Mouse (Mus musculus) stomach, embryonic 16.5 days (tissue): ENCODE data around the gene Dnajb8. TPM values are rescaled to one million over a fixed set of nuclear protein-coding genes. Genes with fewer than 3 reads are reported as not detected.

Experiments used
- ATAC-seq: fragments of 200-750 bp; cut with Nextera tagmentation; 2 replicates; pipeline ENCODE4 v1.8.0; 2017; ENCODE audit warnings: moderate number of reproducible peaks, moderate TSS enrichment; ENCODE audit not compliant: insufficient read depth, low FRiP score
- H3K27ac ChIP-seq: fragments of 300-500 bp; sonication (generic); 2 replicates; pipeline ENCODE4 v1.5.1; 2014; ENCODE audit warnings: low read length
- H3K27me3 ChIP-seq: fragments of 300-500 bp; sonication (generic); 2 replicates; pipeline ENCODE4 v1.6.1; 2014; ENCODE audit warnings: low read length, control low read depth, mixed read lengths; ENCODE audit not compliant: control insufficient read depth, insufficient read depth
- H3K36me3 ChIP-seq: fragments of 300-500 bp; sonication (generic); 2 replicates; pipeline ENCODE4 v1.6.1; 2014; ENCODE audit warnings: low read length; ENCODE audit not compliant: control insufficient read depth, insufficient read depth
- H3K4me1 ChIP-seq: fragments of 300-500 bp; sonication (generic); 2 replicates; pipeline ENCODE4 v1.6.1; 2014; ENCODE audit warnings: low read length, control low read depth, mixed read lengths; ENCODE audit not compliant: control insufficient read depth, insufficient read depth
- H3K4me2 ChIP-seq: fragments of 300-500 bp; sonication (generic); 2 replicates; pipeline ENCODE4 v1.6.1; 2014; ENCODE audit warnings: low read depth, low read length, mixed read lengths
- H3K4me3 ChIP-seq: fragments of 300-500 bp; sonication (generic); replicated peaks from 2 replicates; pipeline ENCODE4 v1.5.1; 2014; ENCODE audit warnings: mild to moderate bottlenecking, low read length
- H3K9ac ChIP-seq: fragments of 300-500 bp; sonication (generic); 2 replicates; pipeline ENCODE4 v1.6.1; 2014; ENCODE audit warnings: low read length
- H3K9me3 ChIP-seq: fragments of 300-500 bp; sonication (generic); replicated peaks from 2 replicates; pipeline ENCODE4 v1.6.1; 2016; ENCODE audit warnings: low read length, control low read depth; ENCODE audit not compliant: control insufficient read depth
- WGBS: fragments of 180-500 bp; shearing (Covaris S2); extraction: QIAGEN DNeasy Blood & Tissue Kit; methylation state at CpG from one replicate; pipeline ENCODE4 v1.1.7; 2014; 5-methylcytosine and 5-hydroxymethylcytosine counted together
- polyA plus RNA-seq: library from polyadenylated mRNA; unstranded; fragments of >200 nt; fragmentation: Nextera tagmentation; extraction: Ambion mirVana; gene quantifications from 2 replicates; pipeline ENCODE4 v1.2.1, GENCODE M21; 2015

Dnajb8 gene
- polyA plus RNA-seq, 1 experiment from 2014 or later, result not detected

- Histone ChIP-seq H3K9ac (no peak overlapping the region), H3K27ac (no peak overlapping the region), H3K9me3 (no peaks in the 10 kb centered on the region), H3K36me3 (no peaks in the 10 kb centered on the region), H3K4me1 (peaks cover 11% of the 10 kb centered on the region; the same call in 1 of the 2 replicates), H3K4me3 (no peak overlapping the region), H3K4me2 (no peak overlapping the region), H3K27me3 (peaks cover 73% of the 10 kb centered on the region)
- WGBS, result 15% methylated on average over 25 of the region's 25 CpGs
- no peak for ATAC-seq
These were observed 17.3 kb upstream of the Dnajb8 start for GRCm38 (mm10) chr6:88204531-88205385.

GRCm38 (mm10) chr6:88205386-88205700 is 16.7 kb upstream of the Dnajb8 start:
- Histone ChIP-seq H3K36me3 (no peaks in the 10 kb centered on the region), H3K27ac (no peak overlapping the region), H3K9me3 (no peaks in the 10 kb centered on the region), H3K9ac (no peak overlapping the region), H3K4me3 (no peak overlapping the region), H3K4me2 (no peak overlapping the region), H3K4me1 (peaks cover 11% of the 10 kb centered on the region; the same call in 1 of the 2 replicates), H3K27me3 (peaks cover 67% of the 10 kb centered on the region)
- ATAC-seq, result no peak
- WGBS, result 32% methylated on average over 7 of the region's 7 CpGs

DNA sequence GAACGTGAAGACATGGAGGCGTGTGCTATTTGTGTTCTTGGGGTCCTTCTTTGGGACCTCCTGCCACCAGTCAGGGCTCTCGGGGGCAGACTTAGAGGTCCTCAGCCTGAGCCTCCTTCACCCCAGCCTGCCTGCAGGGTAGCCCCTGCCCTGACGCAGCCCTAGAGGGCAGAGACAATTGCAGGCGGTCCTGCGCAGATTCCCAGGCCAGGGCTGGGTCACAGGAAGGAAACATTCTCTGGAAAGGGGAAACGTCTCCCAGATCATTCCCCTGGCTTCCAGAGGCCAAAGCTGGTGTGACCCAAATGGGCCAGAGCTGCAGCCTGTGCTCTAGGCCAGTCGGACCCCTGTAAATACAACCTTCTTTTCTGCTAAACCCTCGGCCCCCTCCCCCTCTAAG is 16.1 kb upstream of the Dnajb8 start:
- H3K9me3 ChIP-seq, result no peaks in the 10 kb centered on the region
- H3K4me3 ChIP-seq, result no peak overlapping the region
- ATAC-seq, result no peak
- peaks cover 11% of the 10 kb centered on the region; the same call in 1 of the 2 replicates for H3K4me1 ChIP-seq
- H3K27me3 ChIP-seq, result peaks cover 61% of the 10 kb centered on the region
- WGBS, result 30% methylated on average over 9 of the region's 9 CpGs
- H3K4me2 ChIP-seq, result no peak overlapping the region
- no peak overlapping the region for H3K9ac ChIP-seq
- H3K36me3 ChIP-seq, result no peaks in the 10 kb centered on the region
- H3K27ac ChIP-seq, result no peak overlapping the region

GRCm38 (mm10) chr6:88206566-88206965 is 15.5 kb upstream of the Dnajb8 start:
- Histone ChIP-seq H3K9me3 (no peaks in the 10 kb centered on the region), H3K4me2 (no peak overlapping the region), H3K4me3 (no peak overlapping the region), H3K9ac (no peak overlapping the region), H3K27me3 (peaks cover 55% of the 10 kb centered on the region), H3K27ac (no peak overlapping the region), H3K36me3 (no peaks in the 10 kb centered on the region), H3K4me1 (peaks cover 11% of the 10 kb centered on the region; the same call in 1 of the 2 replicates)
- WGBS, result 48% methylated on average over 7 of the region's 7 CpGs
- no peak for ATAC-seq

DNA sequence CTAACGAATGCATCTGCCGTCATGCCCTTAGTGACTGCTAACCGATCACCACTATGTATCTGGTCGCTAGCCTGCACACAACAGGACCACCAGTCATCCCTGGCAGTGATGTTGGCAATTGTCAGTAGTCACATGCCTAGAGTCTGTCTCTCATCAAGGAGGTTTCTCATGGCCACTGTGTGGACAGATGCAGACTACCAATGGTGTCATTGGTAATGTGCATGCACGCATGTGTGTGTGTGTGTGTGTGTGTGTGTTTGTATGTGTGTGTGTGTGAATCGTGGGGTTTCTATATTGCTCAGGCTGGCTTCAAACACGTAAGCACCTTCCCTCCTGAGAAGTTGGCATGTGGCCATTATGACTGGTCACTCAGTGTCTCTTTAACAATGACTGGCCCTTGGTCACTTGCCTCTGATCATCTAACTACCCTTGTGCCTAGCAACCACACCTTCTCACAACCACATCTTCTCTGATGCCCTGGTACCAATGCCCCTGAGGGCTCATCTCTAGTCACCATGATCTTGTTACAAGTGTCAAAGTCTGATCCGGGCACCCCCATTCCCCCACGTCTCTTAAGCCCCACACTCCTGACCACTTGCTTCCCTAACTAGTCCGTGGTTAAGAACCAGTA is 14.6 kb upstream of the Dnajb8 start:
- peaks cover 45% of the 10 kb centered on the region for H3K27me3 ChIP-seq
- no peak overlapping the region for H3K4me3 ChIP-seq
- no peak overlapping the region for H3K4me2 ChIP-seq
- WGBS, result 87% methylated on average over 10 of the region's 10 CpGs
- ATAC-seq, result no peak
- peaks cover 11% of the 10 kb centered on the region; the same call in 1 of the 2 replicates for H3K4me1 ChIP-seq
- H3K36me3 ChIP-seq, result no peaks in the 10 kb centered on the region
- H3K9ac ChIP-seq, result no peak overlapping the region
- no peaks in the 10 kb centered on the region for H3K9me3 ChIP-seq
- no peak overlapping the region for H3K27ac ChIP-seq

- Histone ChIP-seq H3K27ac (no peak overlapping the region), H3K9ac (no peak overlapping the region), H3K27me3 (peaks cover 39% of the 10 kb centered on the region), H3K36me3 (no peaks in the 10 kb centered on the region), H3K4me3 (no peak overlapping the region), H3K4me2 (no peak overlapping the region), H3K4me1 (peaks cover 10% of the 10 kb centered on the region; the same call in 1 of the 2 replicates), H3K9me3 (no peaks in the 10 kb centered on the region)
- 89% methylated on average over 3 of the region's 3 CpGs for WGBS
- ATAC-seq, result no peak
These were observed 13.7 kb upstream of the Dnajb8 start for GRCm38 (mm10) chr6:88208321-88208720.

DNA sequence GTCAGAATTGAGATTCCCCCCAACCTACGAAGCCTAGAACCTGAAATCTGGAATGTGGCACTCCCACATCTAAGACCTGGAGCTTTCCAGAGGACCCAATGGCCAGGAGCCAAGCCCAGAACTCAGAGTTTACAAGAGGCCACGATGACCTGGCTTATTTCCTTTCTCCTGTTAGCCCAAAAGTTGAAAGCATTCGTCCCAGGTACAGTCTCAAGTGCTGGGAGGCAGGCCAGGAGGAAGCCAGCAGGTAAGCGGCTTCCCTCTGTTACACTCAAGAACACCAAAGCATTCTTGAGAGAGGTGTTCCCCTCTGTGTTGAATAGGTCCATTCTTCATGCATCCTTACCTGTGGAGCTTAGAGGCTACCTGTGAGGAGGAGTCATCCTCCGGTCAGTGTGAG is 12.6 kb upstream of the Dnajb8 start:
- Histone ChIP-seq H3K9ac (no peak overlapping the region), H3K27me3 (peaks cover 28% of the 10 kb centered on the region), H3K4me2 (no peak overlapping the region), H3K9me3 (no peaks in the 10 kb centered on the region), H3K4me3 (no peak overlapping the region), H3K27ac (no peak overlapping the region), H3K4me1 (peaks cover 6% of the 10 kb centered on the region; the same call in 1 of the 2 replicates), H3K36me3 (no peaks in the 10 kb centered on the region)
- ATAC-seq, result no peak
- 82% methylated on average over 5 of the region's 5 CpGs for WGBS

GRCm38 (mm10) chr6:88210182-88210581 is 11.9 kb upstream of the Dnajb8 start:
- H3K36me3 ChIP-seq, result no peaks in the 10 kb centered on the region
- no peak for ATAC-seq
- no peak overlapping the region for H3K27ac ChIP-seq
- H3K4me2 ChIP-seq, result no peak overlapping the region
- 54% methylated on average over 3 of the region's 3 CpGs for WGBS
- H3K4me3 ChIP-seq, result no peak overlapping the region
- H3K27me3 ChIP-seq, result peaks cover 21% of the 10 kb centered on the region
- H3K9ac ChIP-seq, result no peak overlapping the region
- no peaks in the 10 kb centered on the region for H3K9me3 ChIP-seq
- no peaks in the 10 kb centered on the region for H3K4me1 ChIP-seq

DNA sequence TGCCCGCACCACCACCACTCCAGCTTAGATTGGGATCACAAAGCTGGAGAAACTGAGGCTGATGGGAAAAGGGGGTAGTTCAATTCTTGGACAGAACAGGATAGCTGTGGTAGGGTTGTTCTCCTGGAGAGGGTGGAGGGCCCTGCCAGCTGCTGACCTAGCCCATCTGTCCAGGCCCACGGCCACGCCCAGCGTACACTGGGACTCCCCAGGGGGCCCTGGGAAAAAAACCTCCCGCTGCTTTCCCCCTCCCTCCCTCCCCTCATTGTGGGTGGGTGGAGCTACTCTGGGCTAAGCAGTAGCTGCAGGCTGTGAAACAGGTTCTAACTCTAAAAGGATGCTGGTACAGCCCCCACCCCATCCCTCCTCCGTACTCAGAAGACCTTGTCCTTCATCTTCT is 6.3 kb upstream of the Dnajb8 start:
- H3K27ac ChIP-seq, result no peak overlapping the region
- no peaks in the 10 kb centered on the region; the same call in 1 of the 2 replicates for H3K4me1 ChIP-seq
- H3K4me2 ChIP-seq, result no peak overlapping the region
- H3K9ac ChIP-seq, result no peak overlapping the region
- no peak for ATAC-seq
- H3K9me3 ChIP-seq, result no peaks in the 10 kb centered on the region; the same call in 1 of the 2 replicates
- WGBS, result 34% methylated on average over 6 of the region's 6 CpGs
- H3K27me3 ChIP-seq, result no peaks in the 10 kb centered on the region
- no peak overlapping the region for H3K4me3 ChIP-seq
- H3K36me3 ChIP-seq, result no peaks in the 10 kb centered on the region
